Mouse (Mus musculus): Measurements from ENCODE around the gene Bco2.

DNA sequence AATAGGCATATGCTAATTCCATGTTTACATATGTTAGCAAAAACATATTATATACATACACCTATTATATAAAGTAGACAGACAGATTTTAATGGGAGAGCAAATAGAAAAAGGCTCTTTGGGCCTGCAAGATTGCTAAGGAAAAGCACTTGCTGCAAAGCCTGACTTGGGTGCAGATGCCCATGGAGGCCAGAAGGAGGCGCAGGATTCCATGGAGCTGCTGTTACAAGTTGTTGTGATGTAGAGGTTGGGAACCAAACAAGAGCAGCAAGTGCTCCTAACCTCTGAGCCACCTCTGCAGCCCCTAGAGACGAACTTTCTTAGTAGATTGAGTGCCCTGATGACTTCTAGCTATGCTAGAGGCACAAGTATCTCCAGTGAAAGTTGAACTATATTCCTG is 36.2 kb downstream of the Bco2 start:
- TF ChIP-seq CTCF (conservative IDR thresholded peaks at IDR 0.05; ENCODE audit: insufficient read depth, insufficient read length, low read depth, low read length) = peak; percentile 69
- no peak for TF ChIP-seq POLR2A (IDR thresholded peaks at IDR 0.05; ENCODE audit: low read depth, low read length)
